Mouse (Mus musculus): Measurements from ENCODE around the gene Bach1. TPM values are rescaled to one million over a fixed set of nuclear protein-coding genes. Genes with fewer than 3 reads are reported as not detected.

Bach1 gene
- polyA plus RNA-seq, 1 experiment from 2014 or later, result 11.8 TPM

DNA sequence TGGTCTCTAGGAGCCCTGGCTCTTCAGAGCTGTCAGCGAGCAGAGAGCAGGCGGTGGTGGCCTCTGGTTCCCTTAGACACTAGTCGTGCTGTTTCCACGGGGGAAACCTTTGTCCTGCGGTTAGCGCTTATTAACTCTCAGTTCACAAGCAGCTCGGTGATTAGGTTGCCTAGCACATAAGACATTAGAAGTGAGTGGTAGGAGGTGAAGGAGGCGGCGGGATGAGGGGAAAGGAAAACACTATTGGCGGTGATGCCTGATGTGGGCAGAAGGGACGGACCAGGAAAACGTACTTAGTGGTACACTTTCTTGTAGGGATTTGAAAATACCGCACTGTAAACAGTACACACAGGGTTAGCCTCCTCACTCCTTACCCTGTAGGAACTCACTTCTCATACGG, 29.2 kb downstream of the Bach1 start:
- Histone ChIP-seq H3K9ac (ENCODE audit: low read length) (no peak overlapping the region), H3K9me3 (ENCODE audit: control insufficient read depth, low read length) (no peaks in the 10 kb centered on the region), H3K4me1 (ENCODE audit: control insufficient read depth in 2 of 2, insufficient read depth in 2 of 2, low read length in 2 of 2) (peaks cover 11 to 19% of the 10 kb centered on the region in 2 experiments), H3K4me3 (ENCODE audit: control insufficient read depth in 1 of 2, insufficient read depth in 1 of 2, low read depth in 1 of 2, low read length in 2 of 2) (no peak overlapping the region), H3K27me3 (ENCODE audit: control insufficient read depth, insufficient read depth, low read length) (no peaks in the 10 kb centered on the region), H3K4me2 (ENCODE audit: low read length) (no peak overlapping the region), H3K27ac (replicated peaks in 1 of 2; ENCODE audit: control insufficient read depth in 1 of 2, insufficient read depth in 1 of 2, low read depth in 2 of 2, low read length in 2 of 2) (no peak overlapping the region), H3K36me3 (ENCODE audit: control insufficient read depth, insufficient read depth, low read length) (peaks cover 52% of the 10 kb centered on the region)
- 86% methylated on average over 14 of the region's 14 CpGs for WGBS
- ATAC-seq (ENCODE audit: insufficient number of reproducible peaks, insufficient read depth, low FRiP score, low read depth), result no peak

DNA sequence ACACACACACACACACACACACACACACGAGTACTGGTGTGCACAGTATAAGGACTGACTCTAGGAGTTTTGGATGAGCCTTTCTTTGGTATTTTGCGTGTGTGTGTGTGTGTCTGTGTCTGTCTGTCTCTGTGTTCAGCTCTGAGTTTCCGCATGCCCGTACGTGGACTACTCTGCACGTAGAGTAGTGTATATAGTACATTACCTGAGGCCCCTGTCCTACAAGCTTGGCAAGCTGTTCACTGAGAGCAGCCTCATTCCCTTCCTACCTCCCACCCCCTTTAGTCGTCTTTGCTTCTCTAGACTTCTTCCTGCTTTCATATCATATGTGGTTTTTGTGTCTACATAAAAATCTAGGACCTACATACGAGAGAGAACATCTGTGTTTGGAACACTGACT, 30.0 kb downstream of the Bach1 start:
- ATAC-seq (ENCODE audit: insufficient number of reproducible peaks, insufficient read depth, low FRiP score, low read depth), result no peak
- 91% methylated on average over 8 of the region's 8 CpGs for WGBS
- no peak overlapping the region for H3K9ac ChIP-seq (ENCODE audit: low read length)
- no peaks in the 10 kb centered on the region for H3K27me3 ChIP-seq (ENCODE audit: control insufficient read depth, insufficient read depth, low read length)
- H3K36me3 ChIP-seq (ENCODE audit: control insufficient read depth, insufficient read depth, low read length), result peaks cover 47% of the 10 kb centered on the region
- H3K9me3 ChIP-seq (ENCODE audit: control insufficient read depth, low read length), result no peaks in the 10 kb centered on the region
- H3K4me3 ChIP-seq (ENCODE audit: control insufficient read depth in 1 of 2, insufficient read depth in 1 of 2, low read depth in 1 of 2, low read length in 2 of 2), result no peak overlapping the region
- no peak overlapping the region for H3K4me2 ChIP-seq (ENCODE audit: low read length)
- peaks cover 11 to 15% of the 10 kb centered on the region in 2 experiments for H3K4me1 ChIP-seq (ENCODE audit: control insufficient read depth in 2 of 2, insufficient read depth in 2 of 2, low read length in 2 of 2)
- no peak overlapping the region for H3K27ac ChIP-seq (replicated peaks in 1 of 2; ENCODE audit: control insufficient read depth in 1 of 2, insufficient read depth in 1 of 2, low read depth in 2 of 2, low read length in 2 of 2)

DNA sequence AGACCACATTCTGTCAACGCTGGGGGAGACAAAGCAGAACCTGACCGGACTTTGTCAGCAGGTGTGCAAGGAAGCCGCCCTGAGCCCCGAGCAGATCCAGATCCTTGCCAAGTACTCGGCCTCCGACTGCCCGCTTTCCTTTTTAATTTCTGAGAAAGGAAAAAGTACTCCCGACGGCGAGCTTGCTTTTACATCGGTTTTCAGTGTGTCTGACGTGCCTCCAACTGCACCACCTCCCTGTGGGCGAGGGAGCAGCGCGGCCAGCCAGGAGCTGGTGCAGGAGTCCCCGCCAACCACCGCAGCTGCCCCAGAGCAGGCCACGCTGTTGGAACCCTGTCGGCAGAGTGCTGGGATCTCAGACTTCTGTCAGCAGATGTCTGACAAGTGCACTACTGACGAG, 30.7 kb downstream of the Bach1 start:
- Histone ChIP-seq H3K4me1 (ENCODE audit: control insufficient read depth in 2 of 2, insufficient read depth in 2 of 2, low read length in 2 of 2) (peaks cover 11 to 14% of the 10 kb centered on the region in 2 experiments), H3K4me2 (ENCODE audit: low read length) (peak overlapping the region; percentile 41), H3K27me3 (ENCODE audit: control insufficient read depth, insufficient read depth, low read length) (no peaks in the 10 kb centered on the region), H3K4me3 (ENCODE audit: control insufficient read depth in 1 of 2, insufficient read depth in 1 of 2, low read depth in 1 of 2, low read length in 2 of 2) (no peak overlapping the region), H3K27ac (replicated peaks in 1 of 2; ENCODE audit: control insufficient read depth in 1 of 2, insufficient read depth in 1 of 2, low read depth in 2 of 2, low read length in 2 of 2) (no peak overlapping the region), H3K36me3 (ENCODE audit: control insufficient read depth, insufficient read depth, low read length) (peaks cover 46% of the 10 kb centered on the region), H3K9ac (ENCODE audit: low read length) (peak overlapping the region; percentile 2; the same call in 1 of the 2 replicates), H3K9me3 (ENCODE audit: control insufficient read depth, low read length) (no peaks in the 10 kb centered on the region)
- ATAC-seq (ENCODE audit: insufficient number of reproducible peaks, insufficient read depth, low FRiP score, low read depth), result no peak
- 52% methylated on average over 20 of the region's 20 CpGs for WGBS

DNA sequence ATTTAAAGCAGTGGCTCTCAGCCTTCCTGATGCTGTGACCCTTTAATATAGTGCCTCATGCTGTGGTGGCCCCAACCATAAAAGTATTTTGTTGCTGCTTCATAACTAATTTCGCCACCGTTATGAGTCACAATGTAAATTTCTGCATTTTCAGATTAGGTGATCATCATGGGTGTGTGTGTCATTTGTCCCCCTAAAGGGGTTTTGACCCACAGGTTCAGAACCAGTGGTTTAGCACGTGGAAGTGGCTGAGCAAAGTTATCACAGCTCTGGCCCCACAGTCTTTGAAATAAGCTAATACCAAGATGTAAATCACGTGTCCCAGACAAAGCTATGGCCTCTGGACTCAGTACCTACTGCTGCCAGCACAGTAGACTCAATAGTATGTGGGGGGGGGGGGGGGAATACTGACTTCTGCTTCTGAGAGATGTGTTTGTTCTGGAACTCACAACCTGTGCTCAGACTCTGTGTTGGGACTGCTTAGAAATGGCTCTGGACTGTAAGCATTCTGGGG, 36.2 kb downstream of the Bach1 start:
- 87% methylated on average over 4 of the region's 4 CpGs for WGBS
- no peak overlapping the region for H3K27ac ChIP-seq (replicated peaks in 1 of 2; ENCODE audit: control insufficient read depth in 1 of 2, insufficient read depth in 1 of 2, low read depth in 2 of 2, low read length in 2 of 2)
- no peaks in the 10 kb centered on the region for H3K9me3 ChIP-seq (ENCODE audit: control insufficient read depth, low read length)
- peaks cover 16% of the 10 kb centered on the region for H3K36me3 ChIP-seq (ENCODE audit: control insufficient read depth, insufficient read depth, low read length)
- no peak overlapping the region for H3K9ac ChIP-seq (ENCODE audit: low read length)
- peaks cover 0 to 16% of the 10 kb centered on the region in 2 experiments; a peak in 3 of 4 replicates for H3K4me1 ChIP-seq (ENCODE audit: control insufficient read depth in 2 of 2, insufficient read depth in 2 of 2, low read length in 2 of 2)
- no peak overlapping the region for H3K4me2 ChIP-seq (ENCODE audit: low read length)
- ATAC-seq (ENCODE audit: insufficient number of reproducible peaks, insufficient read depth, low FRiP score, low read depth), result no peak
- H3K27me3 ChIP-seq (ENCODE audit: control insufficient read depth, insufficient read depth, low read length), result no peaks in the 10 kb centered on the region
- no peak overlapping the region for H3K4me3 ChIP-seq (ENCODE audit: control insufficient read depth in 1 of 2, insufficient read depth in 1 of 2, low read depth in 1 of 2, low read length in 2 of 2)

DNA sequence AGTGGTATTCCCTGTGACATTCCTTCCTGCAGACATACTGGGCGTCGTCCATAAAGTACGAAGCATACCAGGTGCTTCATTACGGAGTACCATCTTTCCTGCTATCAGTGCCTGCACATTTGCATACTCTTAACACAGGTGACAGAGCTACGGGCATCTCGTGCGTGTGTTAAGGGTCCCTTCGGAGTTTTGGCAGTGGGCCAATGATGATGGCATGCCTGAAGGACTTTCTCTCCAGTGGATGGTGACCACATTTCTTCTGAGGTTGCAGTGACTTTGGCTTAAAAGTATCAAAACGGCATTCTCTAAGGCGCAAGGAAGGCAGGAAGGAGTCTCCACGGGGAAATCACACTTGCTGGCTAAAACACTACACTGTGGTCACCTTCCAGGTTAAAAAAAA, 37.4 kb downstream of the Bach1 start:
- no peaks in the 10 kb centered on the region for H3K27me3 ChIP-seq (ENCODE audit: control insufficient read depth, insufficient read depth, low read length)
- H3K4me1 ChIP-seq (ENCODE audit: control insufficient read depth in 2 of 2, insufficient read depth in 2 of 2, low read length in 2 of 2), result peaks cover 0 to 16% of the 10 kb centered on the region in 2 experiments; a peak in 3 of 4 replicates
- H3K27ac ChIP-seq (replicated peaks in 1 of 2; ENCODE audit: control insufficient read depth in 1 of 2, insufficient read depth in 1 of 2, low read depth in 2 of 2, low read length in 2 of 2), result no peak overlapping the region
- no peak overlapping the region for H3K4me2 ChIP-seq (ENCODE audit: low read length)
- no peak overlapping the region for H3K9ac ChIP-seq (ENCODE audit: low read length)
- ATAC-seq (ENCODE audit: insufficient number of reproducible peaks, insufficient read depth, low FRiP score, low read depth), result no peak
- no peaks in the 10 kb centered on the region for H3K9me3 ChIP-seq (ENCODE audit: control insufficient read depth, low read length)
- peaks cover 4% of the 10 kb centered on the region; the same call in 1 of the 2 replicates for H3K36me3 ChIP-seq (ENCODE audit: control insufficient read depth, insufficient read depth, low read length)
- WGBS, result 55% methylated on average over 11 of the region's 11 CpGs
- no peak overlapping the region for H3K4me3 ChIP-seq (ENCODE audit: control insufficient read depth in 1 of 2, insufficient read depth in 1 of 2, low read depth in 1 of 2, low read length in 2 of 2)

DNA sequence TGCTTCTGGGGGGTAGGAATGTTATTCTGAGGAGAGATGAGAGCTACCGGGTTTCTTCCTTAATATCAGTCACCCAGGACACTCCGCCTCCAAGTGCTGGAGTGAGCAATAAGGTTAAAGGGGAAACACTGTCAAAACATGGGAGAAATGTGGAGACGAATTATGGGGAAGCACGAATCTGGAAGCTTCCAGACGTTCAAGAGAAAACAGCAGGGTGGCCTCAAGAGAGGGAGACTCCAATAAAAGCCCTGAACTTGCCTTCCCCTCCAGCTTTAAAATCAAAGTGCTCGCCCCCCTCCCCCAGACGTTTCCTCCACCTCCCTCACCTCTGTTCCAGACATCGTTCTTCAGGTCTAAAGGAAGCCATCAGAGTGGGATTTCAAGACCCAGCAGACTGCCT, 38.6 kb downstream of the Bach1 start:
- Histone ChIP-seq H3K4me3 (ENCODE audit: control insufficient read depth in 1 of 2, insufficient read depth in 1 of 2, low read depth in 1 of 2, low read length in 2 of 2) (no peak overlapping the region), H3K27me3 (ENCODE audit: control insufficient read depth, insufficient read depth, low read length) (no peaks in the 10 kb centered on the region), H3K36me3 (ENCODE audit: control insufficient read depth, insufficient read depth, low read length) (0 out of 2 replicates have a peak, but pooled peaks cover 3% of the 10 kb centered on the region), H3K9me3 (ENCODE audit: control insufficient read depth, low read length) (no peaks in the 10 kb centered on the region), H3K27ac (replicated peaks in 1 of 2; ENCODE audit: control insufficient read depth in 1 of 2, insufficient read depth in 1 of 2, low read depth in 2 of 2, low read length in 2 of 2) (no peak overlapping the region), H3K4me2 (ENCODE audit: low read length) (no peak overlapping the region), H3K9ac (ENCODE audit: low read length) (no peak overlapping the region), H3K4me1 (ENCODE audit: control insufficient read depth in 2 of 2, insufficient read depth in 2 of 2, low read length in 2 of 2) (peaks cover 0 to 16% of the 10 kb centered on the region in 2 experiments; a peak in 3 of 4 replicates)
- no peak for ATAC-seq (ENCODE audit: insufficient number of reproducible peaks, insufficient read depth, low FRiP score, low read depth)
- 72% methylated on average over 8 of the region's 8 CpGs for WGBS

DNA sequence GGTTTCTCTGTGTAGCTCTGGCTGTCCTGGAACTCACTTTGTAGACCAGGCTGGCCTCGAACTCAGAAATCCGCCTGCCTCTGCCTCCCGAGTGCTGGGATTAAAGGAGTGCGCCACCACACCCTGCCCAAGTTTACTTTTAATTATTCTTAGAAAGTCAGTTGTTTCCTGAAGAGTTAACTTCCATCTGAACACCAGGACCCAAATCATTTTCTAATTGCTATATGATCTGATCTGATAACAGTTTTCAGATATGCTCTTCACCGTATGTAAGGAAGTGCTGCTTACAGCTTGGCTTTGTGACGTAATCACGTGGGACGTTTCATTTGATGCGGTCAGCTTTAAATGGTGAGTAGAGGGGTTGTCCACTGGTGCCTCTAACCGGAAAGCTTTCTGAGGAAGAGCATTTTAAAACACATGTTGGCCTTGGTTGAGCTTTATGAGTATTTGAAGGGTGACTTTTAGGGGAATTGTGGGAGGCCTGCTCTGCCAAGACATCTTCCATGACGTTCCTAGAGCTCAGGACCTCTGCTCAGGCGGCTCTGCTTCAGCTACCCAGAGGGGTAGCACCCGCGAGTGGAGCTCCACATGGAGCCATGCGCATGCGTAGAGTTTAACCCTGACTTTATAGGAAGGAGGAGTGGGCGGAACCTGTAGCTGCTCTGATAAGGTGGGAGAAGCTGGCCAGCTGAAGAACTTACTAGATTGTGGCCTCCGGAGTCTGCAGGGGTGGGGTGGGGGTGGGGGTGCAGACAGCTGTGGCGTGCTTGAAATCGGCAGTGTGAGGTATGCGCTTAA, 39.3 kb downstream of the Bach1 start:
- Histone ChIP-seq H3K4me2 (ENCODE audit: low read length) (no peak overlapping the region; the same call in 1 of the 2 replicates), H3K4me3 (ENCODE audit: control insufficient read depth in 1 of 2, insufficient read depth in 1 of 2, low read depth in 1 of 2, low read length in 2 of 2) (no peak overlapping the region), H3K27me3 (ENCODE audit: control insufficient read depth, insufficient read depth, low read length) (no peaks in the 10 kb centered on the region), H3K9ac (ENCODE audit: low read length) (no peak overlapping the region), H3K36me3 (ENCODE audit: control insufficient read depth, insufficient read depth, low read length) (0 out of 2 replicates have a peak, but pooled peaks cover 3% of the 10 kb centered on the region), H3K9me3 (ENCODE audit: control insufficient read depth, low read length) (no peaks in the 10 kb centered on the region), H3K27ac (replicated peaks in 1 of 2; ENCODE audit: control insufficient read depth in 1 of 2, insufficient read depth in 1 of 2, low read depth in 2 of 2, low read length in 2 of 2) (no peak overlapping the region), H3K4me1 (ENCODE audit: control insufficient read depth in 2 of 2, insufficient read depth in 2 of 2, low read length in 2 of 2) (peaks cover 0 to 16% of the 10 kb centered on the region in 2 experiments; a peak in 3 of 4 replicates)
- 68% methylated on average over 21 of the region's 21 CpGs for WGBS
- no peak for ATAC-seq (ENCODE audit: insufficient number of reproducible peaks, insufficient read depth, low FRiP score, low read depth)

Measured in heart, embryonic 14.5 days (tissue).